Mouse (Mus musculus): ENCODE results near the gene Ccni. TPM values are rescaled to one million over a fixed set of nuclear protein-coding genes. Genes with fewer than 3 reads are reported as not detected.

Gene Ccni
- 147 and 161 TPM in 2 replicates for polyA plus RNA-seq (2014; fragmentation: Nextera tagmentation; extraction: Ambion mirVana)

GRCm38 (mm10) chr5:93206109-93207005 is at the start of gene Ccni, which contains the start of gene 2010109A12Rik:
Ccni (minus strand) TSS chr5:93206495.
2010109A12Rik (plus strand) TSS chr5:93206518.
- Histone ChIP-seq H3K27me3 (ENCODE audit: control insufficient read depth, insufficient read depth, low read length) (no peaks in the 10 kb centered on the region), H3K36me3 (ENCODE audit: control insufficient read depth, insufficient read depth, low read length) (no peaks in the 10 kb centered on the region), H3K27ac (replicated peaks; ENCODE audit: low read depth, low read length) (peak within 1 kb of the TSS; percentile 87), H3K9me3 (ENCODE audit: control insufficient read depth, low read length) (no peaks in the 10 kb centered on the region), H3K4me3 (ENCODE audit: low read depth, low read length) (peak within 1 kb of the TSS; percentile 91), H3K4me2 (ENCODE audit: low read depth, severe bottlenecking) (peak within 1 kb of the TSS; percentile 79), H3K4me1 (ENCODE audit: control insufficient read depth, insufficient read depth, low read length) (peaks cover 10% of the 10 kb centered on the region; the same call in 1 of the 2 replicates), H3K9ac (ENCODE audit: low read length) (peak within 1 kb of the TSS; percentile 93)
- DNase-seq (ENCODE audit: low spot score) = peak; percentile 95
- WGBS = under 1% methylated on average over 70 of the region's 79 CpGs
- peak; percentile 97 for ATAC-seq (ENCODE audit: insufficient number of reproducible peaks, low FRiP score, low TSS enrichment, low read depth)

GRCm38 (mm10) chr5:93255759-93256265 is 49.5 kb upstream of the Ccni start:
- H3K9ac ChIP-seq (ENCODE audit: low read length) = no peak overlapping the region
- H3K4me1 ChIP-seq (ENCODE audit: control insufficient read depth, insufficient read depth, low read length) = no peaks in the 10 kb centered on the region
- no peaks in the 10 kb centered on the region for H3K27me3 ChIP-seq (ENCODE audit: control insufficient read depth, insufficient read depth, low read length)
- no peak overlapping the region for H3K4me2 ChIP-seq (ENCODE audit: low read depth, severe bottlenecking)
- H3K27ac ChIP-seq (replicated peaks; ENCODE audit: low read depth, low read length) = no peak overlapping the region
- H3K36me3 ChIP-seq (ENCODE audit: control insufficient read depth, insufficient read depth, low read length) = no peaks in the 10 kb centered on the region
- 87% methylated on average over 5 of the region's 5 CpGs for WGBS
- no peak overlapping the region for H3K4me3 ChIP-seq (ENCODE audit: low read depth, low read length)
- no peak for ATAC-seq (ENCODE audit: insufficient number of reproducible peaks, low FRiP score, low TSS enrichment, low read depth)
- no peak for DNase-seq (ENCODE audit: low spot score)
- no peaks in the 10 kb centered on the region for H3K9me3 ChIP-seq (ENCODE audit: control insufficient read depth, low read length)

- no peak for DNase-seq (ENCODE audit: low spot score)
- Histone ChIP-seq H3K36me3 (ENCODE audit: control insufficient read depth, insufficient read depth, low read length) (no peaks in the 10 kb centered on the region), H3K4me2 (ENCODE audit: low read depth, severe bottlenecking) (no peak overlapping the region), H3K27ac (replicated peaks; ENCODE audit: low read depth, low read length) (no peak overlapping the region), H3K4me3 (ENCODE audit: low read depth, low read length) (no peak overlapping the region), H3K9me3 (ENCODE audit: control insufficient read depth, low read length) (no peaks in the 10 kb centered on the region), H3K27me3 (ENCODE audit: control insufficient read depth, insufficient read depth, low read length) (no peaks in the 10 kb centered on the region), H3K4me1 (ENCODE audit: control insufficient read depth, insufficient read depth, low read length) (no peaks in the 10 kb centered on the region), H3K9ac (ENCODE audit: low read length) (no peak overlapping the region)
- 81% methylated on average over 12 of the region's 12 CpGs for WGBS
- no peak for ATAC-seq (ENCODE audit: insufficient number of reproducible peaks, low FRiP score, low TSS enrichment, low read depth)
Measured at GRCm38 (mm10) chr5:93251001-93251760, 44.9 kb upstream of the Ccni start.

- no peaks in the 10 kb centered on the region for H3K9me3 ChIP-seq (ENCODE audit: control insufficient read depth, low read length)
- DNase-seq (ENCODE audit: low spot score) (no peak), ATAC-seq (ENCODE audit: insufficient number of reproducible peaks, low FRiP score, low TSS enrichment, low read depth) (no peak)
- H3K27ac ChIP-seq (replicated peaks; ENCODE audit: low read depth, low read length) = no peak overlapping the region
- H3K4me2 ChIP-seq (ENCODE audit: low read depth, severe bottlenecking) = no peak overlapping the region
- H3K4me3 ChIP-seq (ENCODE audit: low read depth, low read length) = no peak overlapping the region
- H3K4me1 ChIP-seq (ENCODE audit: control insufficient read depth, insufficient read depth, low read length) = no peaks in the 10 kb centered on the region
- no peaks in the 10 kb centered on the region for H3K27me3 ChIP-seq (ENCODE audit: control insufficient read depth, insufficient read depth, low read length)
- no peaks in the 10 kb centered on the region for H3K36me3 ChIP-seq (ENCODE audit: control insufficient read depth, insufficient read depth, low read length)
- H3K9ac ChIP-seq (ENCODE audit: low read length) = no peak overlapping the region
- 72% methylated on average over 6 of the region's 6 CpGs for WGBS
Measured at GRCm38 (mm10) chr5:93249940-93250578, 43.8 kb upstream of the Ccni start.

- no peak for ATAC-seq (ENCODE audit: insufficient number of reproducible peaks, low FRiP score, low TSS enrichment, low read depth)
- H3K27ac ChIP-seq (replicated peaks; ENCODE audit: low read depth, low read length) = no peak overlapping the region
- no peaks in the 10 kb centered on the region for H3K36me3 ChIP-seq (ENCODE audit: control insufficient read depth, insufficient read depth, low read length)
- H3K27me3 ChIP-seq (ENCODE audit: control insufficient read depth, insufficient read depth, low read length) = no peaks in the 10 kb centered on the region
- H3K9ac ChIP-seq (ENCODE audit: low read length) = no peak overlapping the region
- H3K4me2 ChIP-seq (ENCODE audit: low read depth, severe bottlenecking) = no peak overlapping the region
- H3K4me1 ChIP-seq (ENCODE audit: control insufficient read depth, insufficient read depth, low read length) = no peaks in the 10 kb centered on the region
- H3K4me3 ChIP-seq (ENCODE audit: low read depth, low read length) = no peak overlapping the region
- 92% methylated on average over 2 of the region's 2 CpGs for WGBS
- no peaks in the 10 kb centered on the region for H3K9me3 ChIP-seq (ENCODE audit: control insufficient read depth, low read length)
- DNase-seq (ENCODE audit: low spot score) = no peak
Measured at GRCm38 (mm10) chr5:93245280-93245679, 39.0 kb upstream of the Ccni start.

GRCm38 (mm10) chr5:93239590-93240544 is 33.6 kb upstream of the Ccni start:
- Histone ChIP-seq H3K27me3 (ENCODE audit: control insufficient read depth, insufficient read depth, low read length) (no peaks in the 10 kb centered on the region), H3K9me3 (ENCODE audit: control insufficient read depth, low read length) (no peaks in the 10 kb centered on the region), H3K4me2 (ENCODE audit: low read depth, severe bottlenecking) (no peak overlapping the region), H3K27ac (replicated peaks; ENCODE audit: low read depth, low read length) (no peak overlapping the region), H3K4me3 (ENCODE audit: low read depth, low read length) (no peak overlapping the region), H3K36me3 (ENCODE audit: control insufficient read depth, insufficient read depth, low read length) (no peaks in the 10 kb centered on the region), H3K9ac (ENCODE audit: low read length) (no peak overlapping the region), H3K4me1 (ENCODE audit: control insufficient read depth, insufficient read depth, low read length) (no peaks in the 10 kb centered on the region)
- no peak for DNase-seq (ENCODE audit: low spot score)
- ATAC-seq (ENCODE audit: insufficient number of reproducible peaks, low FRiP score, low TSS enrichment, low read depth) = no peak
- 87% methylated on average over 8 of the region's 8 CpGs for WGBS

- Histone ChIP-seq H3K4me1 (ENCODE audit: control insufficient read depth, insufficient read depth, low read length) (no peaks in the 10 kb centered on the region), H3K9me3 (ENCODE audit: control insufficient read depth, low read length) (no peaks in the 10 kb centered on the region), H3K27me3 (ENCODE audit: control insufficient read depth, insufficient read depth, low read length) (no peaks in the 10 kb centered on the region), H3K4me2 (ENCODE audit: low read depth, severe bottlenecking) (no peak overlapping the region), H3K4me3 (ENCODE audit: low read depth, low read length) (no peak overlapping the region), H3K27ac (replicated peaks; ENCODE audit: low read depth, low read length) (no peak overlapping the region), H3K9ac (ENCODE audit: low read length) (no peak overlapping the region), H3K36me3 (ENCODE audit: control insufficient read depth, insufficient read depth, low read length) (no peaks in the 10 kb centered on the region)
- DNase-seq (ENCODE audit: low spot score) (no peak), ATAC-seq (ENCODE audit: insufficient number of reproducible peaks, low FRiP score, low TSS enrichment, low read depth) (no peak)
- WGBS = 83% methylated on average over 4 of the region's 4 CpGs
Measured at GRCm38 (mm10) chr5:93236541-93236940, 30.2 kb upstream of the Ccni start.

All from limb, embryonic 11.5 days (tissue).